Mouse (Mus musculus) hindbrain, embryonic 13.5 days (tissue): ENCODE data around the gene Trp53rka. TPM values are rescaled to one million over a fixed set of nuclear protein-coding genes. Genes with fewer than 3 reads are reported as not detected.
"Not testable (repeated sequence)": the region's sequence is repeated elsewhere in the genome, so short reads cannot be mapped to it uniquely, and the experiment has no call there.

Experiments used
- ATAC-seq: fragments of 200-750 bp; cut with Nextera tagmentation; 2 replicates; pipeline ENCODE4 v1.8.0; 2017; ENCODE audit warnings: moderate TSS enrichment; ENCODE audit not compliant: low FRiP score
- H3K27ac ChIP-seq: fragments of 300-500 bp; sonication (generic); 2 replicates; pipeline ENCODE4 v1.5.1; 2015; ENCODE audit warnings: inconsistent platforms, mild to moderate bottlenecking, moderate library complexity
- H3K27me3 ChIP-seq: fragments of 300-500 bp; sonication (generic); 2 replicates; pipeline ENCODE4 v1.6.1; 2015; ENCODE audit warnings: mild to moderate bottlenecking, inconsistent platforms
- H3K36me3 ChIP-seq: fragments of 300-500 bp; sonication (generic); 2 replicates; pipeline ENCODE4 v1.6.1; 2015; ENCODE audit warnings: mild to moderate bottlenecking, inconsistent platforms
- H3K4me1 ChIP-seq: fragments of 300-500 bp; sonication (generic); replicated peaks from 2 replicates; pipeline ENCODE4 v1.6.1; 2015; ENCODE audit warnings: inconsistent platforms
- H3K4me2 ChIP-seq: fragments of 300-500 bp; sonication (generic); 2 replicates; pipeline ENCODE4 v1.6.1; 2015; ENCODE audit warnings: inconsistent platforms, mild to moderate bottlenecking, moderate library complexity
- H3K4me3 ChIP-seq: fragments of 300-500 bp; sonication (generic); 2 replicates; pipeline ENCODE4 v1.5.1; 2015; ENCODE audit warnings: mild to moderate bottlenecking, inconsistent platforms
- H3K9ac ChIP-seq: fragments of 300-500 bp; sonication (generic); 2 replicates; pipeline ENCODE4 v1.6.1; 2015; ENCODE audit warnings: mild to moderate bottlenecking, inconsistent platforms
- H3K9me3 ChIP-seq: fragments of 300-500 bp; sonication (generic); 2 replicates; pipeline ENCODE4 v1.6.1; 2016; ENCODE audit warnings: inconsistent platforms
- WGBS: fragments of 180-500 bp; shearing (Covaris S2); methylation state at CpG from one replicate; pipeline ENCODE4 v1.1.7; 2015; 5-methylcytosine and 5-hydroxymethylcytosine counted together
- polyA plus RNA-seq: library from polyadenylated mRNA; unstranded; fragments of >200 nt; fragmentation: Nextera tagmentation; extraction: Ambion mirVana; gene quantifications from 2 replicates; pipeline ENCODE4 v1.2.1, GENCODE M21; 2015

The Trp53rka gene
- polyA plus RNA-seq, result 43.0 and 45.4 TPM in 2 replicates

GRCm38 (mm10) chr2:165492648-165493553 is at the start of gene Trp53rka:
Gene Trp53rka (minus strand): TSS chr2:165493324.
- Histone ChIP-seq H3K9ac (peak within 1 kb of the TSS; percentile 89), H3K9me3 (no peaks in the 10 kb centered on the region), H3K4me2 (peak within 1 kb of the TSS; percentile 86), H3K27me3 (no peaks in the 10 kb centered on the region), H3K27ac (peak within 1 kb of the TSS; percentile 89), H3K36me3 (peaks cover 30% of the 10 kb centered on the region), H3K4me1 (peaks cover 26% of the 10 kb centered on the region), H3K4me3 (peak within 1 kb of the TSS; percentile 73)
- ATAC-seq, result peak; percentile 85
- WGBS, result under 1% methylated on average over 81 of the region's 84 CpGs

- ATAC-seq, result no peak
- no peaks in the 10 kb centered on the region for H3K36me3 ChIP-seq
- 82% methylated on average over 3 of the region's 3 CpGs for WGBS
These were observed 47.9 kb upstream of the Trp53rka start for GRCm38 (mm10) chr2:165540975-165541374.

GRCm38 (mm10) chr2:165533789-165534188 is 40.7 kb upstream of the Trp53rka start:
- ATAC-seq, result no peak
- H3K27me3 ChIP-seq, result no peaks in the 10 kb centered on the region
- no peak overlapping the region for H3K9ac ChIP-seq
- H3K4me3 ChIP-seq, result no peak overlapping the region
- 30% methylated on average over 6 of the region's 6 CpGs for WGBS
- H3K36me3 ChIP-seq, result no peaks in the 10 kb centered on the region
- no peaks in the 10 kb centered on the region for H3K9me3 ChIP-seq
- H3K4me2 ChIP-seq, result no peak overlapping the region
- H3K4me1 ChIP-seq, result peaks cover 11% of the 10 kb centered on the region
- H3K27ac ChIP-seq, result peak overlapping the region; percentile 37; the same call in 1 of the 2 replicates

More at GRCm38 (mm10) chr2:165540975-165541374, 47.9 kb upstream of the Trp53rka start:
- no peak overlapping the region for H3K27ac ChIP-seq
- peaks cover 19% of the 10 kb centered on the region for H3K4me1 ChIP-seq
- H3K27me3 ChIP-seq, result 0 out of 2 replicates have a peak, but pooled peaks cover 8% of the 10 kb centered on the region
- no peak overlapping the region for H3K4me3 ChIP-seq
- H3K4me2 ChIP-seq, result no peak overlapping the region
- no peak overlapping the region for H3K9ac ChIP-seq
- no peaks in the 10 kb centered on the region for H3K9me3 ChIP-seq

GRCm38 (mm10) chr2:165529106-165529505 is 36.0 kb upstream of the Trp53rka start:
- WGBS, result 19% methylated on average over 8 of the region's 8 CpGs
- no peaks in the 10 kb centered on the region for H3K36me3 ChIP-seq
- no peak overlapping the region for H3K4me2 ChIP-seq
- H3K9ac ChIP-seq, result no peak overlapping the region
- no peak overlapping the region for H3K27ac ChIP-seq
- no peaks in the 10 kb centered on the region for H3K9me3 ChIP-seq
- H3K4me1 ChIP-seq, result peaks cover 8% of the 10 kb centered on the region
- no peaks in the 10 kb centered on the region for H3K27me3 ChIP-seq
- 0 out of 2 replicates have a peak, but pooled peaks have one; percentile 35 for ATAC-seq
- no peak overlapping the region for H3K4me3 ChIP-seq

GRCm38 (mm10) chr2:165525609-165526008 is 32.5 kb upstream of the Trp53rka start:
- no peak for ATAC-seq
- H3K36me3 ChIP-seq, result no peaks in the 10 kb centered on the region
- no peaks in the 10 kb centered on the region for H3K27me3 ChIP-seq
- H3K4me3 ChIP-seq, result no peak overlapping the region
- H3K9ac ChIP-seq, result no peak overlapping the region
- H3K4me2 ChIP-seq, result no peak overlapping the region
- H3K4me1 ChIP-seq, result no peaks in the 10 kb centered on the region
- WGBS, result 67% methylated on average over 4 of the region's 4 CpGs
- no peaks in the 10 kb centered on the region for H3K9me3 ChIP-seq
- H3K27ac ChIP-seq, result no peak overlapping the region

GRCm38 (mm10) chr2:165515178-165515728 is 22.1 kb upstream of the Trp53rka start:
- WGBS, result 93% methylated on average over 20 of the region's 20 CpGs
- Histone ChIP-seq H3K9ac (no peak overlapping the region), H3K9me3 (no peaks in the 10 kb centered on the region), H3K4me2 (no peak overlapping the region), H3K4me1 (peaks cover 31% of the 10 kb centered on the region), H3K36me3 (no peaks in the 10 kb centered on the region), H3K27ac (no peak overlapping the region), H3K4me3 (no peak overlapping the region), H3K27me3 (0 out of 2 replicates have a peak, but pooled peaks cover 3% of the 10 kb centered on the region)
- no peak for ATAC-seq

- 25% methylated on average over 11 of the region's 11 CpGs for WGBS
- no peaks in the 10 kb centered on the region for H3K9me3 ChIP-seq
- H3K4me1 ChIP-seq, result peaks cover 32% of the 10 kb centered on the region
- 0 out of 2 replicates have a peak, but pooled peaks have one; percentile 43 for ATAC-seq
- H3K9ac ChIP-seq, result no peak overlapping the region
- no peak overlapping the region for H3K4me2 ChIP-seq
- 0 out of 2 replicates have a peak, but pooled peaks cover 3% of the 10 kb centered on the region for H3K27me3 ChIP-seq
- H3K4me3 ChIP-seq, result no peak overlapping the region
- peak overlapping the region; percentile 58; the same call in 1 of the 2 replicates for H3K27ac ChIP-seq
- H3K36me3 ChIP-seq, result no peaks in the 10 kb centered on the region
These were observed 19.9 kb upstream of the Trp53rka start for GRCm38 (mm10) chr2:165512870-165513600.

- Histone ChIP-seq H3K4me3 (no peak overlapping the region), H3K9ac (no peak overlapping the region), H3K36me3 (no peaks in the 10 kb centered on the region), H3K27ac (peak overlapping the region; percentile 58; the same call in 1 of the 2 replicates), H3K4me1 (peaks cover 32% of the 10 kb centered on the region), H3K27me3 (0 out of 2 replicates have a peak, but pooled peaks cover 3% of the 10 kb centered on the region), H3K9me3 (no peaks in the 10 kb centered on the region), H3K4me2 (no peak overlapping the region)
- ATAC-seq, result no peak
- WGBS, result 32% methylated on average over 7 of the region's 7 CpGs
These were observed 19.3 kb upstream of the Trp53rka start for GRCm38 (mm10) chr2:165512426-165512825.

- not testable (repeated sequence) for H3K27me3 ChIP-seq, H3K9me3 ChIP-seq, H3K36me3 ChIP-seq, H3K4me3 ChIP-seq, H3K9ac ChIP-seq, H3K4me2 ChIP-seq, ATAC-seq, H3K27ac ChIP-seq
- 93% methylated on average over 4 of the region's 4 CpGs for WGBS
- peaks cover 32% of the 10 kb centered on the region for H3K4me1 ChIP-seq
These were observed 18.4 kb upstream of the Trp53rka start for GRCm38 (mm10) chr2:165511530-165511929.

- H3K36me3 ChIP-seq, H3K4me3 ChIP-seq, ATAC-seq, H3K4me2 ChIP-seq, H3K9me3 ChIP-seq, H3K27me3 ChIP-seq, H3K9ac ChIP-seq, H3K27ac ChIP-seq: not testable (repeated sequence)
- peaks cover 32% of the 10 kb centered on the region for H3K4me1 ChIP-seq
- WGBS, result 76% methylated on average over 2 of the region's 2 CpGs
These were observed 17.9 kb upstream of the Trp53rka start for GRCm38 (mm10) chr2:165510914-165511458.

- WGBS, result 54% methylated on average over 5 of the region's 5 CpGs
- Histone ChIP-seq H3K27me3 (0 out of 2 replicates have a peak, but pooled peaks cover 3% of the 10 kb centered on the region), H3K27ac (no peak overlapping the region), H3K36me3 (no peaks in the 10 kb centered on the region), H3K4me3 (no peak overlapping the region), H3K9ac (no peak overlapping the region), H3K4me2 (no peak overlapping the region), H3K4me1 (peaks cover 32% of the 10 kb centered on the region), H3K9me3 (no peaks in the 10 kb centered on the region)
- no peak for ATAC-seq
These were observed 17.3 kb upstream of the Trp53rka start for GRCm38 (mm10) chr2:165510466-165510865.
